Mouse (Mus musculus) kidney, adult 2 months (tissue): Measurements from ENCODE around the gene Gm13285.
"Not testable (repeated sequence)": the region's sequence is repeated elsewhere in the genome, so short reads cannot be mapped to it uniquely, and the experiment has no call there.

Experiments
- CTCF ChIP-seq: fragments of 200-500 bp; conservative IDR thresholded peaks from 2 replicates; pipeline ENCODE4 v1.5.1; 2011; ENCODE audit warnings: low read depth, mild to moderate bottlenecking, control low read depth, low read length, moderate library complexity, mixed read lengths; ENCODE audit not compliant: insufficient read depth, insufficient read length
- POLR2A ChIP-seq: fragments of 200-500 bp; IDR thresholded peaks from one replicate; pipeline ENCODE4 v1.6.1; 2011; ENCODE audit warnings: low read depth, low read length, control low read depth

- TF ChIP-seq CTCF, POLR2A: not testable (repeated sequence)
Observed at GRCm38 (mm10) chr4:88793936-88794675, 5.4 kb upstream of the Gm13285 start, which contains the start of gene Gm13275.
